Mouse (Mus musculus): ENCODE results near the gene Ctsk. TPM values are rescaled to one million over a fixed set of nuclear protein-coding genes. Genes with fewer than 3 reads are reported as not detected.
"Not testable (repeated sequence)": the region's sequence is repeated elsewhere in the genome, so short reads cannot be mapped to it uniquely, and the experiment has no call there.

Ctsk gene
- total RNA-seq, 1 experiment from 2014 or later = 0.19 TPM

DNA sequence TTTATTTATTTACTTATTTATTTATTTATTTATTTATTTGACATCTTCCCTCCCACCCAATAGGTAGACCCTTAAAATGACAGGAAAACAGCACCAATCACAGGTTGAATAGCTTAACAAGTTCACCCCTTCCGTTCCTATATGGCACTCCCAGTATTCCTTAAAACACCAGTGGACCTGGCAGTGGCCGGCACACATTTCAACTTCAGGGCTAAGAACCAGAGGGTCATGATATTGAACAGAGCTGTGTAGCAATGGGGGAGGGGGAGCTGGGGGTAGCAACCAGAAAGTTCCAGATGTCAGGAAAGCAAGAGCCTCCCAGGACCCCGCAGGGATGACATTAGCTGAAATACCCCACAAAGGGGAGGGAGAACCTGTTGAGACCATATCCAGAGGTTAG lies 21.0 kb downstream of the Ctsk start:
- ATAC-seq (replicated peaks; ENCODE audit: insufficient number of reproducible peaks, low FRiP score, low TSS enrichment, poor library complexity, severe bottlenecking) = no peak

DNA sequence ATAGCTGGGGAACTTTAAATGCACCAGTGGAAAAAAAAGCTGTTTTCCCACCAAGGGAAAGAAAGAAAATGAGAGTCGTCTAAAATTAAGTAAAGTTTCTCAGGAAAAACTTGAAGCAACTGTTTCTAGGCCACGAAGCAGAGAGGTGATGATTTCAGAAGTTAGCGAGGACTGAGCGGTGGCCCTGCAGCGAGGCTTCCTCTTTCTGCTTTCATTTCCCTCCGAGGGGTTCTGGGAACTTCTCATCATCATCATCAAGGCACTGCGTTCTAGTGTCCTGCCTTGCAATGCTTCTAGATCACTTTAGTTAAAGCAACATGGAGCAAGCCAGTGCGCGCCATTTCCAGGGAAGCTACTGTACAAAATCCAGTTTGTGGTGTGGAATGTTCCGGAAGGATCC lies 22.1 kb downstream of the Ctsk start:
- peak; percentile 69 for ATAC-seq (replicated peaks; ENCODE audit: insufficient number of reproducible peaks, low FRiP score, low TSS enrichment, poor library complexity, severe bottlenecking)

DNA sequence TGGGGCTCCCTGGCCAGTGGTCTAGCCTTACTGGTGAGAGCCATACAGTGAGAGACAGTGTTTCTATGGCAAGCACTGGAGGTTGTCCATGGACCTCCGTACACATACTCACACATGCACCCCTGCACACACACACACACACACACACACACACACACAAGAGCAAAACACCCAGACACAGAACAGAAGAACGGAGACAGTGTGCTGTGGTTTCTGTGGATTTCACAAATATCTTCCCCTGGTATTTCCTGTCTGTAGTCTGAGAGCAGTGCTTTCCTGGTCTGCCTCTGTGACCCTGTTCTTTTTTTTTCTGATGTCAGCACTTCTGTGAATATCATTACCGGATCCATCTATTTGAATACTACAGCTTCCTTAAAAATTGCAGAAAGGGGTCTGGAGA lies 24.6 kb downstream of the Ctsk start:
- ATAC-seq (replicated peaks; ENCODE audit: insufficient number of reproducible peaks, low FRiP score, low TSS enrichment, poor library complexity, severe bottlenecking) = peak; percentile 55

DNA sequence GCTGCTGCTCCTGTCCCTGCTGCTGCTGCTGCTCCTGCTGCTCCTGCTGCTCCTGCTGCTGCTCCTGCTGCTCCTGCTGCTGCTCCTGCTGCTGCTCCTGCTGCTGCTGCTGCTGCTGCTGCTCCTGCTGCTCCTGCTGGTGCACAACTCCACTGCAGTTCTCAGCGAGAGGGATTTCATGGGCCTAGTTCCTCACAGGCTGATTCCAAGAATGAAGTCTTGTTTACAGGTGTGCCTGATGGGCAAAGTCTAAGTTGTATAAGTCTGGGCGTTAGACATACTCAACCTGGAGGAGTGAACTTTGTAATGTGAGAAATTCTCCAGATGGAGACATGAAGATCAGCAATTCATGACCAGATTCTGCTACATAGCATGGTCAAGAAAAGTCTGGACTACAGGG lies 25.6 kb downstream of the Ctsk start:
- ATAC-seq (replicated peaks; ENCODE audit: insufficient number of reproducible peaks, low FRiP score, low TSS enrichment, poor library complexity, severe bottlenecking) = no peak

DNA sequence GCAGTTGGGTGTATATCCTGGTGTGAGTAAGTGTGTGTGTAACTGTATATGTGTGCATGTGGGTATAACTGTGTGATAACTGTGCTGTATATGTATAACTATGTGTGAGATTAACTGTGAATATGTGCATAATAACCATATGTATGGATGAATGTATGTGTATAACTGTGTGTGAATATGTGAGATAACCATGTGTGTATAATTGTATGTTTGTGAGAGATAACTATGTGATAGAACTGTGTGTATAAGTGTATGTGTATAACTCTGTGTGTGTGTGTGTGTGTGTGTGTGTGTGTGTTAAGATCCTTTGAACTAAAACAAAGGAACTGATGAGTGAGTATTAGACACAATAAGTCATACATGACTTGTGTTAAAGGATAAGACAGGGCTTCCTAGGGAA lies 27.1 kb downstream of the Ctsk start:
- no peak for ATAC-seq (replicated peaks; ENCODE audit: insufficient number of reproducible peaks, low FRiP score, low TSS enrichment, poor library complexity, severe bottlenecking)

DNA sequence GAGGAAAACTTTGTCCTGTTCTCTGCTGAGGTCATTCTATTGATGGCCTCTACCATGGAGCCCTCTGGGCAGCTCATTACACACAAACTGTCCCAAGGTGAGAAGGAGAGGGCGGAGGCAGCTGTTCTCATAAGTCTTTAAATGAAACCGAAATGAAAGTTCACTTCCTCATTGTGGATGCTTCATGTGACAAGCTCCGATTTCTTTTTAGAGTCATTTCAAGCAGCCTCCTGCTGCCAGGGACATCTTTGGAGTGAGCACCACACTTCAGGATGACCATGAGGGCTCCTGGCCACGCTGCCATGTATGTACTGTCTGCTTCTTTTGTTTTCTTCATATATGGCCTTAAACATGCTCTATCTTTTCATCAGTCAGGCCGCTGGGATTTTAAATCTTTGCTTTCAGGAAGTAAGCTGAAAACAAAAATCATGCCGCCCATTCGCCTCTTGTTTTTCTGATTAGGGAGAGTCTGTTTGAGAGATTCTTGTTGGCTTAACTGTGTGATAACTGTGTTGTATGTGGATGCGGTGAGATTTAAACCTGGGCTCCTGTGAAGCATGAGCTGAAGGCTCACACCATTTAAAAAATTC lies 27.7 kb downstream of the Ctsk start, which contains the start of gene Ctss:
Gene Ctss (plus strand): TSS at position 165 of the 590 bp plus-strand sequence.
- peak; percentile 44 for ATAC-seq (replicated peaks; ENCODE audit: insufficient number of reproducible peaks, low FRiP score, low TSS enrichment, poor library complexity, severe bottlenecking)

DNA sequence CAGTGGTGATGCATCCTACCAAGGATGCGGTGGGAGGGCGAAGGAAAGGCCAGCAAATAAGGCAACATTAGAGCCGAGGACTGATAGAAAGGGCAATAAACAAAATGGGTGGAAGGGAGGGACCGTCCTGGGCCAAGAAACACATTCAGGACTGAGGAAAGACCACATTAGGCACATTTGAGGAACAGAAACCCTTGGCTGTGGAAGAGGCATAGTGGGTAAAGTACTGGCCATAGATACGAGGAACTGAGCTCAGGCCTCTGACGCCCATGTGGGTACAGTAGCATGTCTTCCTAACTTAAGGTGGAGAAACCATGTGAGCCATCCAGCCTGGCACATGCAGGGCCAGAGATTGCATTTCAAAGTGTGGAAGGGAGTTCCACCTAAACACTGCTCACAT lies 30.8 kb downstream of the Ctsk start:
- ATAC-seq (replicated peaks; ENCODE audit: insufficient number of reproducible peaks, low FRiP score, low TSS enrichment, poor library complexity, severe bottlenecking) = peak; percentile 95

DNA sequence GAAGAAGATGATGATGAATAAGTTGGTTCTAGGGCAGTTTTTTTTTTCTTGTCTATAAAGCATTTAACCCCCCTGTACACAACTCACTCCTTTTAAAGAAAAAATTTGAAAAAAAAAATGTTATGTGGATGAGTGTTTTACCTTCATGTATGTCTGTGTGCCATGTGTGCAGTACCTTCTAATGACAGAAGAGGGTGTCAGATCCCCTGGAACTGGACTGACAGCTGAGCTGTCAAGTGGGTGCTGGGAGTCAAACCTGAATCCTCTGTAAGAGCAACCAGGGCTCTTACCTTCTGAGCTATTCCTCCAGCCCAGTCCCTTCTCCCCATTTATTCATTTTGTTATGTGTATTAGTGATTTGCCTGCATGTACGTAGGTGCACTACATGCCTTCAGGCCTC lies 32.0 kb downstream of the Ctsk start:
- ATAC-seq (replicated peaks; ENCODE audit: insufficient number of reproducible peaks, low FRiP score, low TSS enrichment, poor library complexity, severe bottlenecking) = no peak

DNA sequence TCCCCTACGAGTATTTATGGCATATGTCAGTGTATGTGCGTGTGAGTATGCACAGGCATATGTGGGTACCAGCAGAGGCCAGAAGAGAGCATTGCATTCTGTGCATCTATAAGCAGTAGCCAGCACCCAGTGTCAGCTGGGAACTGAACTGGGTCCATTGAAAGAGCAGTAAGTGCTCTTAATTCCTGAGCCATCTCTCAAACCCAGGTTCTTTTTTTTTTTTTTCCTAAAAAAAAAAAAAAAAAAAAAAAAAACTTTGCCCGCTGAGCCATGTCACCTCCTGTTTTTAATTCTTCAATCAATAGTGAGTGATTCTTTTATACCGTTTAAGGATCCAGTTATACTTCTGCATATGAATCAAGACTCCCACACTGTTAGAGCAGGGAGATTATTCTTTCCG lies 34.3 kb downstream of the Ctsk start:
- no peak for ATAC-seq (replicated peaks; ENCODE audit: insufficient number of reproducible peaks, low FRiP score, low TSS enrichment, poor library complexity, severe bottlenecking)

DNA sequence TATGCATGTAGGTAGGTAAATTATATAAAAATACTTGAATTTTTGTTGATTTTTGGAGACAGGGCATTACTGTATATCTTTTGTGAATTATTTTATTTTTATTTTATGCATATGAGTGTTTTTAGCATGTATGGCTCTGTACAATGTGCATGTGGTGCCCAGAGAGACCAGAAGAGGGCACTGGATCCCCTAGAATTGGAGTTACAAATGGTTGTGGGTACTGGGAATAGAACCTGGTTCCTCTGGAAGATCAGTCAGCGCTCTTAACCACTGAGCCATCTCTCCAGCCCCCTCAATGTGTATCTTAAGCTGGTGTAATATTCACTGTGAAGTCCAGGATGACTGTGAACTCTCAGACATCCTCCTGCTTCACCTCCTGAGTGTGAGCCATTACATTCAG lies 35.9 kb downstream of the Ctsk start:
- ATAC-seq (replicated peaks; ENCODE audit: insufficient number of reproducible peaks, low FRiP score, low TSS enrichment, poor library complexity, severe bottlenecking) = no peak

DNA sequence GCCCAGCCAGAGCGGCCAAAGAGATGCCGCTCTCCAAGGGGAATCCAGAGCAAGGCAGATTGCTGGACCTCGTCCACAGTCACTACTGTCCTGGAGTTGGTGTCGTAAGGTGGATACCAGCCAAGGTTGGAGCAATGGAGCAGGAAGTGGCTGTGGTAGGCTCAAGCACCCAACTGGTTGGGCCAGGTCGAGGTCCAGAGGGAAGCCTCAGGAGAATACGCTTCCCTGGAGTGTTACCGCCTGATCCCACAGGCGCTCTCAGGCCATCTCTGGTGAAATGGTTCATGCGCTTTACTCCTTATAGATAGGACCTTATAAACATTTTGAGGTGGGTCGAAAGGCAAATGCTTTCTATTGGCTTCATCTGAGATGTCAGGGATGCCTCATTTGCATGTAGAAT lies 39.9 kb downstream of the Ctsk start:
- no peak for ATAC-seq (replicated peaks; ENCODE audit: insufficient number of reproducible peaks, low FRiP score, low TSS enrichment, poor library complexity, severe bottlenecking)

DNA sequence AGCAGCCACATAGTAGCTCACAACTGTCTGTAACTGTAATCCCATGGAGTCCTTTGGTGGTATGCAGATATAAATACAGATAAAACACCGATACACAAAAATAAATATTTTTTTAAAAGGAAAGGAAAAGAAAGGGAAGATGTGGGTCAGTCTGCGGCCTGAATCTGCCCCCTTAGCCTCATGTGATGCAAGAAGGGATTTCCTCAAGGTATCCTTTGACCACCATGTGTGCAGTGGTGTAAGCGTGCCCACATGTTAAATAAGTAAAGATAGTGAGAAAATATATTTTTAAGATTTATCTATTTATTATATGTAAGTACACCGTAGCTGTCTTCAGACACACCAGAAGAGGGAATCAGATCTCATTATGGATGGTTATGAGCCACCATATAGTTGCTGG lies 40.8 kb downstream of the Ctsk start:
- no peak for ATAC-seq (replicated peaks; ENCODE audit: insufficient number of reproducible peaks, low FRiP score, low TSS enrichment, poor library complexity, severe bottlenecking)

DNA sequence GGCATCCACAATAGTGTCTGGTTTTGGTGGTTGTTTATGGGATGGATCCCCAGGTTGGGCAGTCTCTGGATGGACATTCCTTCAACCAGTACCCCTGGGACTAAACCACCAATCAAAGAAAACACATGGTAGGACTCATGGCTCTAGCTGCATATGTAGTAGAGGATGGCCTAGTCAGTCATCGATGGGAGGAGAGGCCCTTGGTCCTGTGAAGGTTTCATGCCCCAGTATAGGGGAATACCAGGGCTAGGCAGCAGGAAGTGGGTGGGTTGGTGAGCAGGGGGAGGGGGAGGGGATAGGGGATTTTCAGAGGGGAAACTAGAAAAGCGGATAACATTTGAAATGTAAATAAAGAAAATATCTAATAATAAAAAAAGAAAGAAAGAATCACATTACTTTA lies 42.1 kb downstream of the Ctsk start:
- not testable (repeated sequence) for ATAC-seq (replicated peaks; ENCODE audit: insufficient number of reproducible peaks, low FRiP score, low TSS enrichment, poor library complexity, severe bottlenecking)

DNA sequence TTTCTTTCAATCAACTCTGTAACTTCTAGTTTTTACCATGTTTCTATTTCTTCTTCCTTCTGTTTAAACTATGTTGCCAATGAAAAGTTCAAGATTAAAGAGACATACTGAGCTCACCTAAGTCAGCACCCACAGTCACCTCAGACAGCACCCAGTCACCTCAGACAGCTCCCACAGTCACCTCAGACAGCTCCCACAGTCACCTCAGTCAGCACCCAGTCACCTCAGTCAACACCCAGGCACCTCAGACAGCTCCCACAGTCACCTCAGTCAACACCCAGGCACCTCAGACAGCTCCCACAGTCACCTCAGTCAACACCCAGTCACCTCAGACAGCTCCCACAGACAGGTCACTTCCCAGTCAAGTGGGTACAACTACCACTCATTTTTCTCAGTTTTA lies 43.1 kb downstream of the Ctsk start:
- ATAC-seq (replicated peaks; ENCODE audit: insufficient number of reproducible peaks, low FRiP score, low TSS enrichment, poor library complexity, severe bottlenecking) = no peak

DNA sequence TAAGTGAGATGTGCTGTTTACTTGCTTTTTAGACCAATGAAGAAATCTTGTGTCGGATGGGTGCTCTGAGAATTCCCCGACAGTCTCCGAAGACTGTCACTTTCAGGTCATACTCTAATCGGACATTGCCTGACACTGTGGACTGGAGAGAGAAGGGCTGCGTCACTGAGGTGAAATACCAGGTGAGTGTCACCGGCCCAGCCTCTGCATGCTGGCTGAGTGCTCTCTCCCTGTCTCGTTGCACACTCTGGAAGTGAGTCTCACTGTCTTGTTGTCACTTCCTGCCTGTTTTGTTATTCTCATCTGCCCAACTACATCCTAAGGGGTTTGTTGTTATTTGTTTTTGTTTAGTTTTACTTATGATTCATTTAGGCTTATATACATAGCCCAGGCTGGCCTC lies 43.9 kb downstream of the Ctsk start:
- ATAC-seq (replicated peaks; ENCODE audit: insufficient number of reproducible peaks, low FRiP score, low TSS enrichment, poor library complexity, severe bottlenecking) = no peak

DNA sequence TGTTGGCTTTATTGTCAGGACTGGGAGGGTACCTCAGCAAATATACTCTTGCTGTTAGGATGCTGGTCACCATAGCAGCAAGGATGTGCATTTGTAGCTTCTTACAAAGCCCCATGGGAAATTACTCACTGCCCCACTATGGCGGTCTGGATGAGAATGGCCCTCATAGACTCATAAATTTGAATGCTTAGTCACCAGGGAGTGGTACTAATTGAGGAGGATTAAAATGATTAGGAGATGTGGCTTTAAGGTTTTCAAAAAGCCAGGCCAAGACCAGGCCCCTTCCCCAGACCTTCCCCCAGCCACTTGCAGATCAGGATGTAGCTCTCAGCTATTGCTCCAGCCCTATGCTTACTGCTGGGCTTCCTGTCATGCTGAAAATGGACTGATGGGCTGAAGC lies 51.1 kb downstream of the Ctsk start:
- no peak for ATAC-seq (replicated peaks; ENCODE audit: insufficient number of reproducible peaks, low FRiP score, low TSS enrichment, poor library complexity, severe bottlenecking)

DNA sequence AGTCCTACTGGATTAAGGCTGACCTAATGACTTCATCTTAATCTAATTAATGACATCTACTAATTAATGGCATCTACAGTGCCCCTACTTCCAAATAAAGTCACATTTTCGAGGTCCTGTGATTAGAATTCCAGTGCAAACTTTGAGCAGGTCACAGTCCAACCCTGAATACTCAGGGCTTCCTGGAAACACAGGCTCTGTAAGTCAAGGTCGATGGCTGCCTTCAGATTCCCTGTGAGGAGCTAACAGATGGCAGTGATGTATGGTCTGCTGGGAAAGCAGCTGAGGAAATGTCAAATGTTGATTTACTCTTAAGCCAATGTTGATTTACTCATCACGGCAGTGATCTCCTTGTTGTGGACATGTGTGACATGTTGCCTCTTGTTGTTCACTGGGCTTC lies 54.9 kb downstream of the Ctsk start:
- no peak for ATAC-seq (replicated peaks; ENCODE audit: insufficient number of reproducible peaks, low FRiP score, low TSS enrichment, poor library complexity, severe bottlenecking)

Other genes with a start within 250 kb of the Ctsk start
- gene Bnipl, start 248.1 kb upstream of the Ctsk start, total RNA-seq (2017) = not detected in 3 replicates
- gene Mindy1, start 217.9 kb upstream of the Ctsk start, total RNA-seq (2017) = 21.6 to 32.4 TPM (median 30.4 TPM) in 3 replicates
- 8.1 to 16.9 TPM (median 8.6 TPM) in 3 replicates for gene Prune1, start 217.2 kb upstream of the Ctsk start, total RNA-seq (2017)
- gene Anxa9, start 192.1 kb upstream of the Ctsk start, total RNA-seq (2017) = 0.64 to 1.9 TPM (median 0.78 TPM) in 3 replicates
- 125 to 137 TPM (median 130 TPM) in 3 replicates for gene Cers2, start 184.5 kb upstream of the Ctsk start, total RNA-seq (2017)
- gene Setdb1, start 142.1 kb upstream of the Ctsk start, total RNA-seq (2017) = 21.0 to 33.6 TPM (median 22.6 TPM) in 3 replicates
- gene 4930558C23Rik, start 96.4 kb upstream of the Ctsk start, total RNA-seq (2017) = not detected in 3 replicates
- gene Arnt, start 64.9 kb upstream of the Ctsk start, total RNA-seq (2017) = 30.7 to 46.7 TPM (median 44.1 TPM) in 3 replicates
- gene Ctss, start 27.5 kb downstream of the Ctsk start, total RNA-seq (2017) = 2,267 to 4,734 TPM (median 3,937 TPM) in 3 replicates
- not detected in 3 replicates for gene Hormad1, start 60.4 kb downstream of the Ctsk start, total RNA-seq (2017)
- gene Golph3l, start 89.7 kb downstream of the Ctsk start, total RNA-seq (2017) = 26.6 to 53.1 TPM (median 29.7 TPM) in 3 replicates
- 127 to 153 TPM (median 131 TPM) in 3 replicates for gene Ensa, start 125.7 kb downstream of the Ctsk start, total RNA-seq (2017)
- 678 to 973 TPM (median 884 TPM) in 3 replicates for gene Mcl1, start 159.5 kb downstream of the Ctsk start, total RNA-seq (2017)
- 0.38 to 7.2 TPM (median 0.53 TPM) in 3 replicates for gene Adamtsl4, start 188.7 kb downstream of the Ctsk start, total RNA-seq (2017)
- gene Ecm1, start 240.3 kb downstream of the Ctsk start, total RNA-seq (2017) = 1.6 to 7.1 TPM in 2 of 3 replicates, not detected in the other

Data from monocyte, adult 5-6 weeks (primary cell).